Mouse (Mus musculus): ENCODE results near the gene Oscar. TPM values are rescaled to one million over a fixed set of nuclear protein-coding genes. Genes with fewer than 3 reads are reported as not detected.

The Oscar gene
- polyA plus RNA-seq, 1 experiment from 2014 or later: 0.11 TPM

DNA sequence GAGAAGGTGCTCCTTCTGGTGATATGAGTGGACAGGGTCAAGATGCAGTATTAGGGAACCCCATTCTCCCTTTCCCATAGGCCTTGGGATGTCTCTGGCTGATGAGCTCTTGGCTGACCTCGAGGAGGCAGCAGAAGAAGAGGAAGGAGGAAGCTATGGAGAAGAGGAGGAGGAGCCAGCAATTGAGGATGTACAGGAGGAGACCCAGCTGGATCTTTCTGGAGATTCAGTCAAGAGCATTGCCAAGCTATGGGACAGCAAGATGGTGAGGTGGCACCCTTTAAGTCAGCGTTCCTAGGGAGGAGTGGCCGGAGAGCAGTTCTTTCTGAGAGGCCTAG, 14.5 kb upstream of the Oscar start:
- H3K27me3 ChIP-seq (replicated peaks; ENCODE audit: insufficient read depth, low read length): no peaks in the 10 kb centered on the region
- H3K9me3 ChIP-seq (ENCODE audit: low read length): no peaks in the 10 kb centered on the region
- H3K4me2 ChIP-seq (replicated peaks; ENCODE audit: low read depth, low read length): peak overlapping the region; percentile 76
- H3K4me1 ChIP-seq (ENCODE audit: insufficient read depth, low read depth, low read length): peaks cover 11% of the 10 kb centered on the region; the same call in 1 of the 2 replicates
- ATAC-seq: no peak
- H3K36me3 ChIP-seq (ENCODE audit: insufficient read depth, low read length): peaks cover 7% of the 10 kb centered on the region; the same call in 1 of the 2 replicates
- H3K27ac ChIP-seq (ENCODE audit: low read length): no peak overlapping the region
- peak overlapping the region; percentile 69 for H3K9ac ChIP-seq (replicated peaks; ENCODE audit: low read depth)
- DNase-seq (ENCODE audit: low spot score): no peak
- WGBS: 69% methylated on average over 3 of the region's 3 CpGs
- TF ChIP-seq EP300 (IDR thresholded peaks at IDR 0.05) (no peak), CTCF (IDR thresholded peaks at IDR 0.05) (no peak)
- peak overlapping the region; percentile 65 for H3K4me3 ChIP-seq (ENCODE audit: low read depth, low read length)

GRCm38 (mm10) chr7:3629543-3630477, 13.9 kb upstream of the Oscar start, which contains the start of the genes Tfpt and Prpf31:
TSS of gene Tfpt (minus strand) at chr7:3629929.
TSS of gene Prpf31 (plus strand) at chr7:3629985.
- Histone ChIP-seq H3K27me3 (replicated peaks; ENCODE audit: insufficient read depth, low read length) (no peaks in the 10 kb centered on the region), H3K9me3 (ENCODE audit: low read length) (no peaks in the 10 kb centered on the region), H3K9ac (replicated peaks; ENCODE audit: low read depth) (peak within 1 kb of the TSS; percentile 69), H3K4me2 (replicated peaks; ENCODE audit: low read depth, low read length) (peak within 1 kb of the TSS; percentile 76), H3K4me1 (ENCODE audit: insufficient read depth, low read depth, low read length) (peaks cover 11% of the 10 kb centered on the region; the same call in 1 of the 2 replicates), H3K4me3 (ENCODE audit: low read depth, low read length) (peak within 1 kb of the TSS; percentile 65), H3K36me3 (ENCODE audit: insufficient read depth, low read length) (peaks cover 1% of the 10 kb centered on the region; the same call in 1 of the 2 replicates), H3K27ac (ENCODE audit: low read length) (peak within 1 kb of the TSS; percentile 94)
- no peak for TF ChIP-seq CTCF (IDR thresholded peaks at IDR 0.05)
- TF ChIP-seq EP300 (IDR thresholded peaks at IDR 0.05): peak; percentile 85
- DNase-seq (ENCODE audit: low spot score): peak; percentile 98
- WGBS: 1% methylated on average over 47 of the region's 47 CpGs
- peak; percentile 94 for ATAC-seq

GRCm38 (mm10) chr7:3629030-3629429, 13.1 kb upstream of the Oscar start:
- 27% methylated on average over 4 of the region's 4 CpGs for WGBS
- ATAC-seq (no peak), DNase-seq (ENCODE audit: low spot score) (no peak)
- TF ChIP-seq EP300 (IDR thresholded peaks at IDR 0.05) (no peak), CTCF (IDR thresholded peaks at IDR 0.05) (no peak)
- Histone ChIP-seq H3K4me3 (ENCODE audit: low read depth, low read length) (peak overlapping the region; percentile 65), H3K9ac (replicated peaks; ENCODE audit: low read depth) (peak overlapping the region; percentile 69), H3K36me3 (ENCODE audit: insufficient read depth, low read length) (no peaks in the 10 kb centered on the region), H3K27me3 (replicated peaks; ENCODE audit: insufficient read depth, low read length) (no peaks in the 10 kb centered on the region), H3K27ac (ENCODE audit: low read length) (peak overlapping the region; percentile 94), H3K4me1 (ENCODE audit: insufficient read depth, low read depth, low read length) (peaks cover 11% of the 10 kb centered on the region; the same call in 1 of the 2 replicates), H3K4me2 (replicated peaks; ENCODE audit: low read depth, low read length) (peak overlapping the region; percentile 76), H3K9me3 (ENCODE audit: low read length) (no peaks in the 10 kb centered on the region)

DNA sequence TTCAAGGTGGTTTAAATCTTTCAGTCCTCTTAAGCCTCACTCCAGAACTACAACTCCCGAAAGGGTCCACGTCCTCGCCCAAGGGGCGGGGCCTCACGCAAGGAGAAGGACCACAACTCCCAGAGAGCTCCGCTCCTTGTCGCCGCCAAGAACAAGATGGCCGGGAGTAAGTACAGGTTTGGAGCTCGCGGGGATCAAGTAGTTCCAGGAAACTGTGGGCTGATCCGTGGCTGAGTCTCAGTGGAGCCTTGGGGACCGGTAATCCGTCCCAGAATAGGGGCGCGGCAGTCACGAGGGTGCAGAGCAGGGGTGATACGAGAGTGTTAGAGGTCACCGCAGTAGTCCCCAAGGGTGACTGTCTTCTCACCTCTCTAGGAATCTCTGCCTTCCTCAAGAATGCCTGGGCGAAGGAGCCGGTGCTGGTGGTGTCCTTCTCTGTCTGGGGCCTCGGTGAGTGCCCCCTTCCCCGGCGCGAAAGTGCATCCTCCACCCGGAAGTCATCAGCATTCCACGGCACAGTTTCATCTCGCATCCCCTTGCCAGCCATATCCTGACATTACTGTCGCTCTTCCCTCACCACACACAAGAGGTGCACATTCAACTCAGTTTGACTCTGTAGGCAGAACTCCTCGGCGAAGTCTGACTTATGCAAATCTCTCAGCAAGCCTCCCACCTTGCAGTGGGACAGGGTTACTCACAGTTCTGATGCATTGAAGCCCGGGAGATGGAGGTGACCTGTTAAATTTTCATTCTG, 1.5 kb upstream of the Oscar start, which contains the start of gene Ndufa3:
Gene Ndufa3 (plus strand): TSS at position 132 of the 754 bp plus-strand sequence.
- WGBS: under 1% methylated on average over 32 of the region's 32 CpGs
- H3K4me3 ChIP-seq (ENCODE audit: low read depth, low read length): peak within 1 kb of the TSS; percentile 85
- no peaks in the 10 kb centered on the region for H3K9me3 ChIP-seq (ENCODE audit: low read length)
- peak within 1 kb of the TSS; percentile 75 for H3K4me2 ChIP-seq (replicated peaks; ENCODE audit: low read depth, low read length)
- no peak for TF ChIP-seq CTCF (IDR thresholded peaks at IDR 0.05)
- no peak for TF ChIP-seq EP300 (IDR thresholded peaks at IDR 0.05)
- DNase-seq (ENCODE audit: low spot score) (peak; percentile 97), ATAC-seq (peak; percentile 99)
- H3K9ac ChIP-seq (replicated peaks; ENCODE audit: low read depth): peak within 1 kb of the TSS; percentile 80
- peaks cover 14% of the 10 kb centered on the region; the same call in 1 of the 2 replicates for H3K36me3 ChIP-seq (ENCODE audit: insufficient read depth, low read length)
- H3K27me3 ChIP-seq (replicated peaks; ENCODE audit: insufficient read depth, low read length): no peaks in the 10 kb centered on the region
- peaks cover 6% of the 10 kb centered on the region for H3K4me1 ChIP-seq (ENCODE audit: insufficient read depth, low read depth, low read length)
- peak within 1 kb of the TSS; percentile 81 for H3K27ac ChIP-seq (ENCODE audit: low read length)

DNA sequence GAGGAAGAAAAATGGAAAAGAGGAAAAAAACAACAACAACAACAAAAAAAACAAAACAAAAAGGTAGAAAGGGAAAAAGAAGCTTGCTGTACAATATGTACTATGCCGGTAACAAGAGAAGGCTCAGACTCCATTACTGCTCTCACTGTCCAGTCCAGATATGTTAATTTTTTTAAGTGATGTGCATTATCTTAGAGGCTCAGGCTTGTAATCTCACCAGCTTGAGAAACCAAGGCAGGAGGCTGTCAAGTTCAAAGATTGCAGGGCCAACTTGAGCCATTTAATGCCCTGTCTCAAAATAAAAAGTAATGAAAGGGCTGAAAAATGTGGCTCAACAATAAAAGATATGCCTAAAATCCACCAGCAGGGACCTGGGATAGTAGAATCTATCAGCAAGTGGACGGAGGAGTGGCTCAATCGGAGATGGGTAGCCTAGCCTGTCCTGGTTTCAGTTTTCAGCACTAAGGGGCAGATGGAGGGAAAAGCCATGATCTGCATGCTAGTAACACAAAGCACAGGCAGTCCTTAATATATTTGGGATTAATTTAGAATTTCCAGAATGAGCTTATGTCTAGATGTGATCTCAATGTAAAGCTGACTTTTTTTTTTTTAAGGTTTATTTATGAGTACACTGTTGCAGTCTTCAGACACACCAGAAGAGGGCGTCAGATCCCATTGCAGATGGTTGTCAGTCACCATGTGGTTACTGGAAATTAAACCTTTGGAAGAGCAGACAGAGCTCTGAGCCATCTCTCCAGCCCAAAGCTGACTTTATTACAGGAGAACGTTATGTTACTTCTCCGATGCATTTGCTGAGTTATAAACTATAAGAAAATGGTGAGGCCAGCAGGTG, 658 bp upstream of the Oscar start:
- no peaks in the 10 kb centered on the region for H3K9me3 ChIP-seq (ENCODE audit: low read length)
- TF ChIP-seq EP300 (IDR thresholded peaks at IDR 0.05) (0 out of 2 replicates have a peak, but pooled peaks have one; percentile 24), CTCF (IDR thresholded peaks at IDR 0.05) (peak; percentile 69)
- H3K4me2 ChIP-seq (replicated peaks; ENCODE audit: low read depth, low read length): no peak overlapping the region
- no peaks in the 10 kb centered on the region for H3K27me3 ChIP-seq (replicated peaks; ENCODE audit: insufficient read depth, low read length)
- peak; percentile 50 for ATAC-seq
- no peak for DNase-seq (ENCODE audit: low spot score)
- H3K4me3 ChIP-seq (ENCODE audit: low read depth, low read length): 0 out of 2 replicates have a peak overlapping the region, but pooled peaks have one; percentile 85
- peaks cover 6% of the 10 kb centered on the region for H3K4me1 ChIP-seq (ENCODE audit: insufficient read depth, low read depth, low read length)
- H3K9ac ChIP-seq (replicated peaks; ENCODE audit: low read depth): no peak overlapping the region
- peaks cover 8% of the 10 kb centered on the region; the same call in 1 of the 2 replicates for H3K36me3 ChIP-seq (ENCODE audit: insufficient read depth, low read length)
- WGBS: 36% methylated on average over 6 of the region's 6 CpGs
- H3K27ac ChIP-seq (ENCODE audit: low read length): no peak overlapping the region
